Mouse (Mus musculus) bone marrow macrophage, adult 2 months (primary cell): Measurements from ENCODE around the gene Ifi203.
"Not testable (repeated sequence)": the region's sequence is repeated elsewhere in the genome, so short reads cannot be mapped to it uniquely, and the experiment has no call there.

Experiments
- CTCF ChIP-seq: IDR thresholded peaks from 2 replicates; pipeline ENCODE4 v1.5.1; 2012; ENCODE audit warnings: low read depth, mild to moderate bottlenecking, low read length, moderate library complexity
- POLR2A ChIP-seq: IDR thresholded peaks from 2 replicates; pipeline ENCODE4 v1.6.1; 2012; ENCODE audit warnings: mild to moderate bottlenecking, low read depth, low read length, borderline replicate concordance

- TF ChIP-seq POLR2A, CTCF: not testable (repeated sequence)
These were observed 6.6 kb upstream of the Ifi203 start for GRCm38 (mm10) chr1:173949044-173949443.
